Mouse (Mus musculus) testis, postnatal 10 days (tissue): Measurements from ENCODE around the gene Mmp3.
"Not testable (repeated sequence)": the region's sequence is repeated elsewhere in the genome, so short reads cannot be mapped to it uniquely, and the experiment has no call there.

Experiments
- DNase-seq: peaks from one replicate; pipeline ENCODE4 v3.0.0; 2021; ENCODE audit warnings: low spot score

Mmp3 gene

DNA sequence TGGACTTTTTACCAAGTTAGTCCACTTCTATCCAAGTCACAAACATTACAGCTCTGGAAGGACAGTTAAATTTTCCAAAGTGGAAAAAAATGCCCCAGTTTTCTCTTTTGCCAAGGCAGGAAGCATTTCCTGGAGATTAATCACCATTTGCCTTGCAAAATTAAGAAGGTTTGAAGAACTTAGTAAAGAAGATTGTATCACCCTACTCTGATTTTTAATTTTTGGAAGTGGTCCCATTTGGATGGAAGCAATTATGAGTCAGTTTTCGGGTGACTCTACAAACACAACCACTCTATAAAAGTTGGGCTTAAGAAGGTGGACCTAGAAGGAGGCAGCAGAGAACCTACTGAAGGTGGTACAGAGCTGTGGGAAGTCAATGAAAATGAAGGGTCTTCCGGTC lies at the start of gene Mmp3:
Gene Mmp3, plus strand, starts transcription at position 301 of the 400 bp plus-strand sequence.
- no peak for DNase-seq

DNA sequence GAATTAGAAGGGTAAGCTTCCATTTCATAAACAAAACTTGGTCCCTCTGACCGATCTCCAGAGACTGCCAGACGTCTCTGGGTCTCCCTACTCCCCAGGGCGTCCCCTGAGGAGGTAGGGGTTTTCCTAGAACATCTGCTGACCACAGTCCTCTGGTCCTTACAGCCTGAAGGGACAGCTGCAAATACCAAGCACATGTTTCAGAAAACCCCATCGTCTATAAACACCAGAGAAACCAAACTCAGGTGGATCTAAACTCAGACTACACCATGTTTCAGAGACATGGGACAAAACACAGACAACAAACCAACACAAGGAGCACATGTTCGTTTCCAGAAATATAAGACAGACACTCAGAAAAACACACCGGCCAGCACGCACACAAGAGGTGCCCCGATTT lies 49.1 kb upstream of the Mmp3 start:
- not testable (repeated sequence) for DNase-seq

DNA sequence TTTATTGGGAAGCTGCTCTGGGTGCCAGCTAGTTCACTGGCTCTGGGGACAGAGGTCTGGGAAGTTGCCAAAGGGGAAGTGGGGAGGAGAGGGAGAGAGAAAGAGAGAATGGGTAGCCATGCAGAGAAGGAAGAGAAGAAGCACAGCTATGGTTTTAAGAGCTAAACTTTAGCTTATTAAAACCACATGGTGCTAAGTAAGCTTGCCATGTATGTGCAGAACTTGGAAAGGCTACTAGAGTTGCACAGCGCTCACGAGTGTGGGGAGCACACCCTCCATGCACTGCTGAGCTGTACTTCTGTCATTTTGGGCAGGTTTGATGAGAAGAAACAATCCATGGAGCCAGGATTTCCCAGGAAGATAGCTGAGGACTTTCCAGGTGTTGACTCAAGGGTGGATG lies 7.7 kb downstream of the Mmp3 start:
- DNase-seq, result no peak

DNA sequence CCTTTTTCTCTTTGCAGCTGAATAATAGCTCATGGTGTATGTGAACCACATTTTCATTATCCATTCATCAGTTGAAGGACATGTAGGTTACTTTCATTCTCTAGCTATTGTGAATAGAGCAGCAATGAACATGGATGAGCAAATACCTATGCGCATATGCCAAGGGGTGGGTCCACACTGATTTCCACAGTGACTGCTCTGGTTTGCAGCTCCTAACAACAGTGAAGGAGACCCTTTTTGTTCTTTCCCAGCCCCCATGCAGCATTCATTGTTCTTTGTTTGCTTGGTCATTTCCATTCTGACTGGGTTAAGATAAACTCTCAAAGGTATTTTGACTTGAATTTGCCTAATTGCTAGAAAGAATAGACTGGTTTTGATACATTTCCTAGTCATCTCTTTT lies 24.6 kb downstream of the Mmp3 start:
- no peak for DNase-seq

DNA sequence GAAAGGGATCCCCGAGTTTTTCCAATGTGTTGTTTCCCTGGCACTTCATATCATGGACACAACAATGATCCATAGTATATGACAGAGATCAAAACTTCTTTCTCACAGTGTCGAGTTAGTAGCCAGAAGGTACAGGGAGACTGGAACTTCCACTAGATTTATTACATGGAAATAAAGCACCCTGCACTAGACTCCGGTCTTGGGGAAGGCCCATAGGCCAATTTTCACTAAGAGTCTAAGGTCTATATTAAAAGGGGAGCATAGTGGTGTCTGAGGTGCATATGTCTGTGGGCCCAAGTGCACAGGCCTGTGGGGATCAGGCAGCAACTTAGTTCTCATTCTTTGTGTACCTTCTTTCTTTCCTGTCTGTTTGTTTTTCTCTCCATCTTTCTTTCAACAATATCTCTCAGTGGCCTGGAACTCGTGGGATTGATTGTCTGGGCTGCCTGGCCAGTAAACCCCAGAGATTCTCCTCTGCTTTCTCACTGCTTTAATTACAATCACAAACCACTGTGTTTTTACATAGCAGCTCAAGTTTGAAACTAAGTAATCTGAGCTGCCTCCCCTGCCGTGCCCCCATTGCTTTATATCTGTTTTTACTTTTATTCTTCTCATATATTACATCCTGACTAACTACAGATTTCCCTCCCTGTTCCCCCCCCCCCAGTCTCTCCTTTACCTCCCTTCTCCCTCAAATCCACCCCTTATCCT lies 38.2 kb downstream of the Mmp3 start:
- no peak for DNase-seq

DNA sequence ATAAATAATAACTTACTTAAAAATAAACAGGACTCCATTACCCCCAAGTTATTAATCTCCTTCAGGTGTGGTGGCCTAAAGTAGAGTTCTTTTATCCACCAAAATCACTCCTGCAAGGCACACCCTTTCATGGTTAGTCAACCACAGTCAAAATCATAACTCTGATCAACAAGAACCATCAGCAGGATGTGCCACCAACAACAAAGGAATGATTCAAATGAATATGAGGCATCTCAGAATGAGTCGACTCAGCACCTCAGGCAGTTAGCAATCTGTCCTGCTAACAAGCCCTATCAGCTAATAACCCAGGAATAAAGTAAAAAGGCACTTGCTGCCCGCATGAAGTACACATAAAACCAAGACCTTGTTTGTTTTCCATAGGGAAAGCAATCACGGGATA lies 55.5 kb downstream of the Mmp3 start:
- DNase-seq, result no peak

DNA sequence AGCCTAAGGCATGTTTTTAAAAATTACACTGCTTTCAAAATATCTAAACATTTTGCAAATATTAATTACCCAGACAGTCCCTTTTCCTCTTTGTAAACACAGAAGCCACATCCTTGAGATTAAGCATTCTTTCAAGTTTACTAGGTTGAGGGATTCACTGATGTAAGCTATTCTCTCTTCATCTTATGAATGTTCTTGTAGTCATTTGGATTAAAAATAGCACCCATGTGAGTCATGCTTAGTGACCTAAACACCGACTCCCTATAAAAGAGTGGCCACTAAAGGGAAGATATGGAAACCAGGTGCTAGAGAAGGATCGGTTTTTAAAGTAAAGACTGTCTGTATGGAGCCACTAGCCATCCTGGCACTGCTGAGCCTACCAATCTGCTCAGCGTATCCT lies 56.4 kb downstream of the Mmp3 start, which contains the start of gene Mmp10:
Gene Mmp10, plus strand, starts transcription at position 302 of the 400 bp plus-strand sequence.
- no peak for DNase-seq
